Mouse (Mus musculus): ENCODE data around the gene Shpk.

GRCm38 (mm10) chr11:73242777-73243176 is 43.5 kb downstream of the Shpk start:
- no peak for TF ChIP-seq CTCF (IDR thresholded peaks at IDR 0.05; ENCODE audit: borderline replicate concordance, extremely low read depth, insufficient read depth, insufficient read length)
- no peak for TF ChIP-seq POLR2A (IDR thresholded peaks at IDR 0.05; ENCODE audit: borderline replicate concordance, extremely low read depth, insufficient read depth, insufficient read length, poor library complexity, severe bottlenecking)
